Mouse (Mus musculus): ENCODE measurements around the gene Kirrel. TPM values are rescaled to one million over a fixed set of nuclear protein-coding genes. Genes with fewer than 3 reads are reported as not detected.

Gene Kirrel
- polyA plus RNA-seq, 1 experiment from 2014 or later = 4.4 TPM

DNA sequence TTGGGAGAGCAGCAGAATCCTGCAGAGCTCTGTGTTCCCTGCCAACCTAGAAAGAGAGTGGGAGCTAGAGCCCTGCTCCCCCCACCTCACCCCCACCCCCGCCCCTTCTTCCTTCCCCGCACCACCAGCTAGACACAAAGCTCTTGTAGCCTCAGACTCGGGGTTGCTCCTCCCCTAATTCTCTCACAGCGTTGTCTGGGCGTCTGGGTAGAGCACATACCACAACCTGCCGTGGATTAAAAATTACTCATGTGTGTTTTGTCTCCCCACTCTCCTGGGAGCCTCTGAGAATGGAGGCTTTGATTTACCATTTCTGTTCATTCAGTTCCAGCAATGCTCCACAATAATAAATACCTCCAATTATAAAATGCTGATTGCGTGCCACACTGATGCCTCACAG is 72.2 kb downstream of the Kirrel start:
- WGBS = 21% methylated on average over 7 of the region's 7 CpGs
- Histone ChIP-seq H3K9me3 (ENCODE audit: control insufficient read depth, low read length) (no peaks in the 10 kb centered on the region), H3K9ac (ENCODE audit: low read depth, low read length) (peak overlapping the region; percentile 26; the same call in 1 of the 2 replicates), H3K4me1 (ENCODE audit: control insufficient read depth, insufficient read depth, low read depth, low read length) (peaks cover 25% of the 10 kb centered on the region), H3K36me3 (ENCODE audit: control insufficient read depth, insufficient read depth, low read length) (no peaks in the 10 kb centered on the region), H3K4me3 (ENCODE audit: low read length) (no peak overlapping the region), H3K27me3 (replicated peaks; ENCODE audit: control insufficient read depth, insufficient read depth, low read length) (no peaks in the 10 kb centered on the region), H3K4me2 (ENCODE audit: low read length) (no peak overlapping the region), H3K27ac (ENCODE audit: low read depth, low read length) (0 out of 2 replicates have a peak overlapping the region, but pooled peaks have one; percentile 34)
- no peak for ATAC-seq

DNA sequence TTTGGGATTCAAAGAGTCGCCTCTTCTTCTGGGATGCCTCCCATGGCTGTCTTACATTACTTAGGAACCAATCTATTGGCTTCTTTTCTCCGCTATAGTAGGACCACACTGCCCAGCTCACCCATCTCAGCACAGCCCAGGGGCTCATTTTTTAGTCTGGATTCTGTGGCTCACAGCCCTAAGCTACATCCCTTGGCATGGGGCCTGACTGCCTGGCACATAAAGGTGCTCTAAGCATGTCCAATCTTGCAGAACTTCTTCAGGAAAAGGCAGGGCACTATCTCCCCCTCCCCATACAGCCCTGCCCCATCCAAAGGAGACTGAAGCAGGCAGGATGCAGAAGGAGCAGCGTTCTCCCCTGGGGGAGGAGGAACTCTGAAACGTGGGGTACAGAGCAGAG is 73.6 kb downstream of the Kirrel start:
- Histone ChIP-seq H3K27me3 (replicated peaks; ENCODE audit: control insufficient read depth, insufficient read depth, low read length) (no peaks in the 10 kb centered on the region), H3K4me2 (ENCODE audit: low read length) (no peak overlapping the region), H3K36me3 (ENCODE audit: control insufficient read depth, insufficient read depth, low read length) (no peaks in the 10 kb centered on the region), H3K27ac (ENCODE audit: low read depth, low read length) (no peak overlapping the region), H3K4me1 (ENCODE audit: control insufficient read depth, insufficient read depth, low read depth, low read length) (peaks cover 25% of the 10 kb centered on the region), H3K4me3 (ENCODE audit: low read length) (no peak overlapping the region), H3K9ac (ENCODE audit: low read depth, low read length) (no peak overlapping the region), H3K9me3 (ENCODE audit: control insufficient read depth, low read length) (no peaks in the 10 kb centered on the region)
- WGBS = 86% methylated on average over 4 of the region's 4 CpGs
- no peak for ATAC-seq

- WGBS = 64% methylated on average over 19 of the region's 19 CpGs
- ATAC-seq = peak; percentile 82
- Histone ChIP-seq H3K4me1 (ENCODE audit: control insufficient read depth, insufficient read depth, low read depth, low read length) (peaks cover 23% of the 10 kb centered on the region), H3K9ac (ENCODE audit: low read depth, low read length) (no peak overlapping the region), H3K36me3 (ENCODE audit: control insufficient read depth, insufficient read depth, low read length) (no peaks in the 10 kb centered on the region), H3K4me3 (ENCODE audit: low read length) (no peak overlapping the region), H3K4me2 (ENCODE audit: low read length) (no peak overlapping the region), H3K27ac (ENCODE audit: low read depth, low read length) (peak overlapping the region; percentile 66), H3K9me3 (ENCODE audit: control insufficient read depth, low read length) (no peaks in the 10 kb centered on the region), H3K27me3 (replicated peaks; ENCODE audit: control insufficient read depth, insufficient read depth, low read length) (no peaks in the 10 kb centered on the region)
Observed at GRCm38 (mm10) chr3:87097969-87098946, 76.3 kb downstream of the Kirrel start.

DNA sequence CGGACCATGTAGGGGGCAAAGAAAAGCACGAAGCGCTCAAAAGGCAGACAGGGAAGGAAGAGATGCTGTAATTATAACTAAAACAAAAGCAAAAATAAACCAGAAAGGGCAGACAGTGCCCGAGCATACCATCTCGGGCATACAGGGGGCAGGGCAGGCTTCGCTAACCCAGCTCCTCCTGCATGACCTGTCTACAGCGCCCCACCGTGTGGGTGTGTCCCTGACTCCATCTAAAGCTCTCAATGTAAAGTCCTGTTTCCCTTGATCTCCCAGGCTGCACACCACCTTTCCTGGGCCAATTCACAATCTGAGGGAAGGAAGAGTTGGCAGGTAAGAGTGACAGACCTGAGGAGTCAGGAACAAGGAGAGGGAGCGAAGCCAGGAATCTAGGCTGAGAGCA is 77.3 kb downstream of the Kirrel start:
- H3K4me2 ChIP-seq (ENCODE audit: low read length) = no peak overlapping the region
- ATAC-seq = no peak
- H3K36me3 ChIP-seq (ENCODE audit: control insufficient read depth, insufficient read depth, low read length) = no peaks in the 10 kb centered on the region
- H3K4me1 ChIP-seq (ENCODE audit: control insufficient read depth, insufficient read depth, low read depth, low read length) = peaks cover 16% of the 10 kb centered on the region
- H3K9me3 ChIP-seq (ENCODE audit: control insufficient read depth, low read length) = no peaks in the 10 kb centered on the region
- no peaks in the 10 kb centered on the region for H3K27me3 ChIP-seq (replicated peaks; ENCODE audit: control insufficient read depth, insufficient read depth, low read length)
- no peak overlapping the region for H3K9ac ChIP-seq (ENCODE audit: low read depth, low read length)
- H3K4me3 ChIP-seq (ENCODE audit: low read length) = no peak overlapping the region
- H3K27ac ChIP-seq (ENCODE audit: low read depth, low read length) = no peak overlapping the region
- WGBS = 88% methylated on average over 9 of the region's 9 CpGs

DNA sequence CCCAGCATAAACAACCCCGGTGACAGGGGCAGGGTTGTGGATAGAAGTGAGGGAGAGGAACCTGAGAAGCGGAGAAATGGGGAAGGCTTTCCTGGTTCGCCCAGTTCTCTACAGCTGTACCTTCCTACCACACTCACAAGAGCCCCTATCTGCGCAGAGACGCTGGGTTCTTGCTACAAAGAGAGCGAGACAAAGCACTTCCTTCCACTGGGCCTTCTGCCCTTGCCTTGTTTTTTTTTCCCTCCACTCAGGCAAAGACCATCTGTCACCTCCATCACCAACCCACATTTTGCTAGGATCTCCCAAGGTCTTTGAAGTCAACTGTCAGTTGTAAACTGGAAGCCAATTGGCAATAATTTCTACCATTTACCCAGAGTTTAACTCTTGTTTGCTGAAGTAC is 80.8 kb downstream of the Kirrel start:
- H3K4me1 ChIP-seq (ENCODE audit: control insufficient read depth, insufficient read depth, low read depth, low read length) = peaks cover 8% of the 10 kb centered on the region
- WGBS = 71% methylated on average over 6 of the region's 6 CpGs
- no peak overlapping the region for H3K9ac ChIP-seq (ENCODE audit: low read depth, low read length)
- no peaks in the 10 kb centered on the region for H3K27me3 ChIP-seq (replicated peaks; ENCODE audit: control insufficient read depth, insufficient read depth, low read length)
- ATAC-seq = no peak
- no peaks in the 10 kb centered on the region for H3K36me3 ChIP-seq (ENCODE audit: control insufficient read depth, insufficient read depth, low read length)
- no peak overlapping the region for H3K27ac ChIP-seq (ENCODE audit: low read depth, low read length)
- H3K9me3 ChIP-seq (ENCODE audit: control insufficient read depth, low read length) = no peaks in the 10 kb centered on the region
- no peak overlapping the region for H3K4me2 ChIP-seq (ENCODE audit: low read length)
- H3K4me3 ChIP-seq (ENCODE audit: low read length) = no peak overlapping the region

DNA sequence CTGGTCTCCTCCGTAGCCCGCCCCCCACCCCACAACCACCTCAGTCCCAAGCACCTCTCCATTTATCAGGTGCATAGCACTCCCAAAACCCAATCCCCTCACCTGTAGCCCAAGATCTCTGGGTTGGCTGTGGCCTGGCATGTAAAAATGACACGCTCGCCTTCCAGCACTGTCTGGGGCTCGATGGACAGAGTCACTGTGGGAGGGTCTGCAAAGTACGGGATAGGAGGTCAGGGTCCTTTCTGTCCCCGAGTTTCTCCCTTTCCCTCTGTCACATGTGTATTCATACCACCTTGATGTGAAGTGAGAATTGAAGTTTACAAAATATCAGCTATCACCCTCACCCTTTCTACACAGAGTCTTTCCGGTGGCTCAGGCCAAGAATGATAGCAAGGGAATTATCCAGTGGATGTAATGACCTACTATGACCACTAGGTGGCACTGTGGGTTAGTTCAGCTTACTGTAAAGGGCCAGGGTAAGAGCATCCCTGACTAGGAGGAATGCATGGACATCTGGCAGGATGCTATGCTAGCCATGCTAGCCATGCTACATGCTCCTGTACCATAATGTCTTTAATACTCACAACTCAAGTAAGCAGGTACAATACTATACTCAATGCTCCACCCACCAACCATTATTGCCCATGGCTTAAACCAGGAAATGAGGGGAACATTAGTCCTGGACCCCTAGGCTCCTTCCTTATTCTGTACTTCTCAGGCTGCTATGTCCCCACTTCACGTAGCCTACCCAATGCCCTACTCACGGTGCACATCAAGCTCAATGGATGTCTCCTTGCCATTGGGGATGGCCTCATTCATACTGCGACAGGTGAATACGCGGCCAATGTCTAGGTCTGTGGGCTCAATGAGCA is 84.6 kb downstream of the Kirrel start:
- Histone ChIP-seq H3K36me3 (ENCODE audit: control insufficient read depth, insufficient read depth, low read length) (peaks cover 1% of the 10 kb centered on the region), H3K9me3 (ENCODE audit: control insufficient read depth, low read length) (no peaks in the 10 kb centered on the region), H3K27ac (ENCODE audit: low read depth, low read length) (no peak overlapping the region), H3K9ac (ENCODE audit: low read depth, low read length) (no peak overlapping the region), H3K4me2 (ENCODE audit: low read length) (no peak overlapping the region), H3K27me3 (replicated peaks; ENCODE audit: control insufficient read depth, insufficient read depth, low read length) (no peaks in the 10 kb centered on the region), H3K4me1 (ENCODE audit: control insufficient read depth, insufficient read depth, low read depth, low read length) (no peaks in the 10 kb centered on the region), H3K4me3 (ENCODE audit: low read length) (no peak overlapping the region)
- peak; percentile 89 for ATAC-seq
- 76% methylated on average over 13 of the region's 13 CpGs for WGBS

- Histone ChIP-seq H3K36me3 (ENCODE audit: control insufficient read depth, insufficient read depth, low read length) (peaks cover 12% of the 10 kb centered on the region), H3K9ac (ENCODE audit: low read depth, low read length) (no peak overlapping the region), H3K4me2 (ENCODE audit: low read length) (no peak overlapping the region), H3K4me1 (ENCODE audit: control insufficient read depth, insufficient read depth, low read depth, low read length) (no peaks in the 10 kb centered on the region), H3K27ac (ENCODE audit: low read depth, low read length) (no peak overlapping the region; the same call in 1 of the 2 replicates), H3K27me3 (replicated peaks; ENCODE audit: control insufficient read depth, insufficient read depth, low read length) (no peaks in the 10 kb centered on the region), H3K9me3 (ENCODE audit: control insufficient read depth, low read length) (no peaks in the 10 kb centered on the region), H3K4me3 (ENCODE audit: low read length) (no peak overlapping the region)
- WGBS = 45% methylated on average over 7 of the region's 7 CpGs
- no peak for ATAC-seq
Observed at GRCm38 (mm10) chr3:87087146-87087545, 87.4 kb downstream of the Kirrel start.

DNA sequence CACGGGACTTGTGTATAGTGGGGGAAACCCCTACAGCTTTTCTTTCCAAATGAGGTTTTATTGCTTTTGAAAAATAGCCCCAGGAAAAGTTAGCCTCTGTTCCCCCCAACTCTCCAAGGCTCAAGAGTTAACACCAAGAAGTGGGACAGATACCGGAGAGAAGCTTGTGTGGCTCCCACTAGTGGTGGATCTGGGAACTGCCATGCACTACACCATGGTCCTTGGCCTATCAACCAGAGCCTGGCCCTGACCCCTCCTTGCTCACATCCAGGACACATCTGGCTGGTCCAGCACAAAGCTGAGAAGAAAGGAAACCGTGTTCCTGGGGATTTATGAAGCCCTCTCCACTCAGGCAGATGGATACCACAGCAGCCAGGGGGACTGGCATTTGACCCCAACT is 92.3 kb downstream of the Kirrel start:
- no peak overlapping the region for H3K27ac ChIP-seq (ENCODE audit: low read depth, low read length)
- no peak overlapping the region for H3K4me3 ChIP-seq (ENCODE audit: low read length)
- H3K4me2 ChIP-seq (ENCODE audit: low read length) = no peak overlapping the region
- no peaks in the 10 kb centered on the region for H3K9me3 ChIP-seq (ENCODE audit: control insufficient read depth, low read length)
- no peaks in the 10 kb centered on the region for H3K4me1 ChIP-seq (ENCODE audit: control insufficient read depth, insufficient read depth, low read depth, low read length)
- 66% methylated on average over 3 of the region's 3 CpGs for WGBS
- H3K36me3 ChIP-seq (ENCODE audit: control insufficient read depth, insufficient read depth, low read length) = peaks cover 19% of the 10 kb centered on the region
- no peak overlapping the region for H3K9ac ChIP-seq (ENCODE audit: low read depth, low read length)
- ATAC-seq = no peak
- H3K27me3 ChIP-seq (replicated peaks; ENCODE audit: control insufficient read depth, insufficient read depth, low read length) = no peaks in the 10 kb centered on the region

- Histone ChIP-seq H3K9me3 (ENCODE audit: control insufficient read depth, low read length) (no peaks in the 10 kb centered on the region), H3K4me1 (ENCODE audit: control insufficient read depth, insufficient read depth, low read depth, low read length) (no peaks in the 10 kb centered on the region), H3K4me3 (ENCODE audit: low read length) (no peak overlapping the region), H3K36me3 (ENCODE audit: control insufficient read depth, insufficient read depth, low read length) (peaks cover 16% of the 10 kb centered on the region), H3K4me2 (ENCODE audit: low read length) (no peak overlapping the region), H3K27me3 (replicated peaks; ENCODE audit: control insufficient read depth, insufficient read depth, low read length) (no peaks in the 10 kb centered on the region), H3K27ac (ENCODE audit: low read depth, low read length) (no peak overlapping the region), H3K9ac (ENCODE audit: low read depth, low read length) (no peak overlapping the region)
- 85% methylated on average over 4 of the region's 4 CpGs for WGBS
- no peak for ATAC-seq
Observed at GRCm38 (mm10) chr3:87079751-87080150, 94.8 kb downstream of the Kirrel start.
